Mouse (Mus musculus): ENCODE measurements around the gene Cmbl. TPM values are rescaled to one million over a fixed set of nuclear protein-coding genes. Genes with fewer than 3 reads are reported as not detected.

Gene Cmbl
- polyA plus RNA-seq, 1 experiment from 2014 or later: 11.1 TPM

- H3K4me3 ChIP-seq: no peak overlapping the region
- H3K4me2 ChIP-seq: no peak overlapping the region
- H3K27ac ChIP-seq (replicated peaks): no peak overlapping the region
- H3K9me3 ChIP-seq: no peaks in the 10 kb centered on the region
- H3K27me3 ChIP-seq: no peaks in the 10 kb centered on the region
- no peaks in the 10 kb centered on the region for H3K4me1 ChIP-seq (replicated peaks)
- no peak overlapping the region for H3K9ac ChIP-seq
- H3K36me3 ChIP-seq: no peaks in the 10 kb centered on the region
- peak; percentile 75; the same call in 1 of the 2 replicates for ATAC-seq (ENCODE audit: low FRiP score, low read depth)
- 80% methylated on average over 3 of the region's 3 CpGs for WGBS
Measured at GRCm38 (mm10) chr15:31611027-31611426, 45.8 kb downstream of the Cmbl start.

GRCm38 (mm10) chr15:31611976-31612375 lies 46.8 kb downstream of the Cmbl start:
- 94% methylated on average over 4 of the region's 4 CpGs for WGBS
- no peak overlapping the region for H3K4me2 ChIP-seq
- no peaks in the 10 kb centered on the region for H3K9me3 ChIP-seq
- H3K4me1 ChIP-seq (replicated peaks): no peaks in the 10 kb centered on the region
- no peak for ATAC-seq (ENCODE audit: low FRiP score, low read depth)
- no peaks in the 10 kb centered on the region for H3K36me3 ChIP-seq
- no peaks in the 10 kb centered on the region for H3K27me3 ChIP-seq
- no peak overlapping the region for H3K27ac ChIP-seq (replicated peaks)
- no peak overlapping the region for H3K9ac ChIP-seq
- no peak overlapping the region for H3K4me3 ChIP-seq

DNA sequence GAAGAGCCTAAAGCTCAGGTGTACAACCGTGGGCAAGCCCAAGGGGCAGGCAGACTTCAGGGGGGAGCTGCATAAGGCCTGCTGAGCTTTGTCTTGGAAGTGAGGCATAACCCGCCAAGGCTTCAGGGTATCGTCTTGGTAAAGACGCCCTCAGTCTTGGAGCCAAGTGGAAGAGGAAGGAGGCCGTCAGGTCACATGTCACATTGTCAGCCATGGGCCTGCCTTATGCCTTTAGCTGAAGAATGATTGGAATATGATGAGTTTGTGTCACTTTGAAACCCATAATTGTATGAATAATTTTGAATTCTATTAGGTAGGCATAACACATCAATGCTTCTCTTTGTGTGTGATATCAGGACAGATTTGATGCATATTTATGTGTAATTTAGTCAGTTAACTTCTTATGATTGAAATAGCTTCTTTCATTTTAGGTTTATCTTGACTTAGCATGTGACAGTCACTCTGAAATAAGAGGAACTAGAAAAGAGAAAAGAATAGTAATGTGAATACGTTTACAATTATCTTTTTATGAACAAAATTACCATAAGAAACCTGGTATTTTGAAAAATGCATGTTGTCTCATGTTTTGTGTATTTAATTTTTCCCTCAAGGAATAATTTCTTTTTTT lies 48.8 kb downstream of the Cmbl start:
- Histone ChIP-seq H3K4me3 (no peak overlapping the region), H3K27ac (replicated peaks) (no peak overlapping the region), H3K4me1 (replicated peaks) (no peaks in the 10 kb centered on the region), H3K9ac (no peak overlapping the region), H3K4me2 (no peak overlapping the region), H3K27me3 (no peaks in the 10 kb centered on the region), H3K36me3 (peaks cover 8% of the 10 kb centered on the region; the same call in 1 of the 2 replicates), H3K9me3 (no peaks in the 10 kb centered on the region)
- 96% methylated on average over 6 of the region's 6 CpGs for WGBS
- ATAC-seq (ENCODE audit: low FRiP score, low read depth): no peak

DNA sequence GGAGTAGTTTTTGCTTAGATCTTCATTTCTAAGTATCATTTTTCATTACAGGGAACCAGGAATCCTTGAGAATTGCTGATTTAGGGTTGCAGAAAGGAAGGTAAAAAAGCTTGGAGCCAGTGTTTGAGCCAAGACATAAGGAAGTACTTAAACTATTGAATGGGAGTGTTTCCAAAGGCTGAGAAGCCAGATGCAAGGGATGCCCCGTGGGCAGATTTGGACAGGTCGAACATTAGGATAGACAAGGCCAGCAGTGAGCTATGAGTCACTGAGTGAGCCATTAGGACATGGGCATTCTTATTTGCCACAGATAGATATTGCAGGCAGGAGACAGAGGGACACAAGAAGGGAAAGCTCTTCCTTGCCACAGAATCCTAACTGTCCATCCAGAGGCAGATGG lies 49.5 kb downstream of the Cmbl start:
- ATAC-seq (ENCODE audit: low FRiP score, low read depth): no peak
- Histone ChIP-seq H3K4me1 (replicated peaks) (no peaks in the 10 kb centered on the region), H3K9ac (no peak overlapping the region), H3K4me2 (no peak overlapping the region), H3K27ac (replicated peaks) (no peak overlapping the region), H3K36me3 (peaks cover 12% of the 10 kb centered on the region; the same call in 1 of the 2 replicates), H3K4me3 (no peak overlapping the region), H3K27me3 (no peaks in the 10 kb centered on the region), H3K9me3 (no peaks in the 10 kb centered on the region)
- WGBS: 92% methylated on average over 2 of the region's 2 CpGs

- H3K9me3 ChIP-seq: no peaks in the 10 kb centered on the region
- no peaks in the 10 kb centered on the region for H3K27me3 ChIP-seq
- ATAC-seq (ENCODE audit: low FRiP score, low read depth): no peak
- H3K4me1 ChIP-seq (replicated peaks): no peaks in the 10 kb centered on the region
- H3K4me3 ChIP-seq: no peak overlapping the region
- no peak overlapping the region for H3K9ac ChIP-seq
- WGBS: 90% methylated on average over 9 of the region's 9 CpGs
- no peak overlapping the region for H3K27ac ChIP-seq (replicated peaks)
- no peak overlapping the region for H3K4me2 ChIP-seq
- H3K36me3 ChIP-seq: peaks cover 12% of the 10 kb centered on the region; the same call in 1 of the 2 replicates
Measured at GRCm38 (mm10) chr15:31617261-31617660, 52.1 kb downstream of the Cmbl start.

DNA sequence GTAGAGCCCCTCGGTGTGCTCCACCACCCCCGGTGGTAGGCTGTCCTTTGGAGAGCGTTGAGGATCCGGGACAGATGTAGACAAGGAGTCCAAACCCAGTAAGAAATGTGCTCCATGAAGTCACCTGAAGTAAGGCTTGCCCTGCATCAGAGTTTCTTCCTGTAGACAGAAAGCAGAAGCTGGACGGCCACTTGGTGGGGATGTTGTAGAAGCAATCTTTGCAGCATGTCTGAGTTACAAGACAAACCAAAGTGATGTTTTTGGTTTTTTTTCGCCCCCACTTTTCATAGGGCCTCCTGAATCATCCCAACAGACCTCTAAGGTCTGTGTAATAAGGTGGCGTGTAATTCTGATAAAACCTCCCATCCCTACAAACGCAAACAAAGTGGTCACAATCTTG lies 54.3 kb downstream of the Cmbl start:
- no peak overlapping the region for H3K4me3 ChIP-seq
- 94% methylated on average over 8 of the region's 8 CpGs for WGBS
- no peak for ATAC-seq (ENCODE audit: low FRiP score, low read depth)
- H3K27ac ChIP-seq (replicated peaks): no peak overlapping the region
- no peaks in the 10 kb centered on the region for H3K4me1 ChIP-seq (replicated peaks)
- no peaks in the 10 kb centered on the region for H3K9me3 ChIP-seq
- no peaks in the 10 kb centered on the region for H3K27me3 ChIP-seq
- H3K4me2 ChIP-seq: no peak overlapping the region
- no peak overlapping the region for H3K9ac ChIP-seq
- H3K36me3 ChIP-seq: peaks cover 12% of the 10 kb centered on the region; the same call in 1 of the 2 replicates

DNA sequence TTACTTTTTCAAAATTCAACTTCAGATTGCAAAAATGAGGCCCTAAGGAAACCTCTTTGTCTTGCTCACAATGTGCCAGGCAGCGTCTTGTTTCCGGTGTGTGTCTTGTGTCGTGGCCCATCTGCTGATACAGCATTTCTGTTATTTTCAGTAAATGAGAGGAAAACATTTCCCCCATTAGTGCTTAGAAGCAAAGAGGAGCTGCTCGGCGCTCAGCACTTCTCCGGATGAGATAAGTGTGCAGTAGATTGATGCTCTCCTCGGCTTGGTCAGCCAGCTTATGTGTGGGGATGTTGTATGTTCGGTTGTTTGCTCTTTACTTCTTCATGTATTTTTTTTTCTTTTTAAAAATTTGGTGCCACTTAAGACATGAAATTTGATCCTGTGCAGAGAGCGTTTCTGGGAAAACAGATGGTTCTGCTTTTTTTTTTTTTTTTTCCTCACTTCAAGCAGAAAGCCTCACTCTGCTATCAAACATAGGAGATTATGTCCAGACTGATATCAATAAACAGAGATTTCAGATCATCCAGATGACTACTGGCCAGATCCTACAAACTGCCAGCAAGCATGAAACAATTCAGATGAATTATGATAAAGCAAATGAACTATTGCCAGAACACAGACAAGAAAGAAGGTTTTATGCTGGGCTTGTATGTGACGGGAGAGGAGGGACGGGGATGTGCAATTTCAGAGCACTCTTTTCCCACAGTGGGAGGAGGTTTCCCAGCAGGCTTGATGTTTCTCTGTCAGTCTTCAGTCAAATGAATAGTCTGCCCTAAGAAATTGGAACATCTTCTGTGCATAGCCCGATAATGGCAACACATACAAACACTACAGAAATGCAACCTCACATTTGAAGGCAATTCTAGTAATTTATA lies 62.3 kb downstream of the Cmbl start:
- H3K9me3 ChIP-seq: no peaks in the 10 kb centered on the region
- WGBS: 37% methylated on average over 12 of the region's 12 CpGs
- H3K27ac ChIP-seq (replicated peaks): peak overlapping the region; percentile 40; the same call in 1 of the 2 replicates
- no peaks in the 10 kb centered on the region for H3K27me3 ChIP-seq
- H3K36me3 ChIP-seq: no peaks in the 10 kb centered on the region
- ATAC-seq (ENCODE audit: low FRiP score, low read depth): no peak
- no peak overlapping the region for H3K9ac ChIP-seq
- 0 out of 2 replicates have a peak overlapping the region, but pooled peaks have one; percentile 1 for H3K4me2 ChIP-seq
- H3K4me3 ChIP-seq: no peak overlapping the region
- H3K4me1 ChIP-seq (replicated peaks): peaks cover 14% of the 10 kb centered on the region; the same call in 1 of the 2 replicates

GRCm38 (mm10) chr15:31628180-31628579 lies 63.0 kb downstream of the Cmbl start:
- Histone ChIP-seq H3K27ac (replicated peaks) (no peak overlapping the region), H3K4me3 (no peak overlapping the region), H3K27me3 (no peaks in the 10 kb centered on the region), H3K4me2 (no peak overlapping the region), H3K36me3 (no peaks in the 10 kb centered on the region), H3K9ac (no peak overlapping the region), H3K9me3 (no peaks in the 10 kb centered on the region), H3K4me1 (replicated peaks) (peaks cover 14% of the 10 kb centered on the region; the same call in 1 of the 2 replicates)
- no peak for ATAC-seq (ENCODE audit: low FRiP score, low read depth)
- 51% methylated on average over 10 of the region's 10 CpGs for WGBS

- Histone ChIP-seq H3K36me3 (no peaks in the 10 kb centered on the region), H3K27ac (replicated peaks) (no peak overlapping the region), H3K4me1 (replicated peaks) (peaks cover 14% of the 10 kb centered on the region; the same call in 1 of the 2 replicates), H3K27me3 (no peaks in the 10 kb centered on the region), H3K4me2 (no peak overlapping the region), H3K4me3 (no peak overlapping the region), H3K9me3 (no peaks in the 10 kb centered on the region), H3K9ac (no peak overlapping the region)
- no peak for ATAC-seq (ENCODE audit: low FRiP score, low read depth)
- 94% methylated on average over 3 of the region's 3 CpGs for WGBS
Measured at GRCm38 (mm10) chr15:31629556-31629955, 64.4 kb downstream of the Cmbl start.

- Histone ChIP-seq H3K27ac (replicated peaks) (0 out of 2 replicates have a peak overlapping the region, but pooled peaks have one; percentile 25), H3K4me3 (no peak overlapping the region), H3K4me2 (no peak overlapping the region), H3K27me3 (no peaks in the 10 kb centered on the region), H3K9ac (no peak overlapping the region), H3K36me3 (no peaks in the 10 kb centered on the region), H3K4me1 (replicated peaks) (peaks cover 14% of the 10 kb centered on the region; the same call in 1 of the 2 replicates), H3K9me3 (no peaks in the 10 kb centered on the region)
- 62% methylated on average over 12 of the region's 12 CpGs for WGBS
- ATAC-seq (ENCODE audit: low FRiP score, low read depth): no peak
Measured at GRCm38 (mm10) chr15:31631396-31631858, 66.2 kb downstream of the Cmbl start.

GRCm38 (mm10) chr15:31632478-31632877 lies 67.3 kb downstream of the Cmbl start:
- Histone ChIP-seq H3K27me3 (no peaks in the 10 kb centered on the region), H3K36me3 (no peaks in the 10 kb centered on the region), H3K9ac (no peak overlapping the region), H3K4me1 (replicated peaks) (peaks cover 10% of the 10 kb centered on the region; the same call in 1 of the 2 replicates), H3K27ac (replicated peaks) (no peak overlapping the region), H3K9me3 (no peaks in the 10 kb centered on the region), H3K4me2 (no peak overlapping the region), H3K4me3 (no peak overlapping the region)
- ATAC-seq (ENCODE audit: low FRiP score, low read depth): no peak
- 84% methylated on average over 4 of the region's 4 CpGs for WGBS

- no peak overlapping the region for H3K4me2 ChIP-seq
- H3K27ac ChIP-seq (replicated peaks): no peak overlapping the region
- no peaks in the 10 kb centered on the region for H3K27me3 ChIP-seq
- H3K4me1 ChIP-seq (replicated peaks): no peaks in the 10 kb centered on the region
- H3K9me3 ChIP-seq: no peaks in the 10 kb centered on the region
- no peak overlapping the region for H3K4me3 ChIP-seq
- no peak for ATAC-seq (ENCODE audit: low FRiP score, low read depth)
- H3K9ac ChIP-seq: no peak overlapping the region
- no peaks in the 10 kb centered on the region for H3K36me3 ChIP-seq
- 79% methylated on average over 6 of the region's 6 CpGs for WGBS
Measured at GRCm38 (mm10) chr15:31634582-31634981, 69.4 kb downstream of the Cmbl start.
